Mouse (Mus musculus): ENCODE results near the gene Zbtb49.

Gene Zbtb49

DNA sequence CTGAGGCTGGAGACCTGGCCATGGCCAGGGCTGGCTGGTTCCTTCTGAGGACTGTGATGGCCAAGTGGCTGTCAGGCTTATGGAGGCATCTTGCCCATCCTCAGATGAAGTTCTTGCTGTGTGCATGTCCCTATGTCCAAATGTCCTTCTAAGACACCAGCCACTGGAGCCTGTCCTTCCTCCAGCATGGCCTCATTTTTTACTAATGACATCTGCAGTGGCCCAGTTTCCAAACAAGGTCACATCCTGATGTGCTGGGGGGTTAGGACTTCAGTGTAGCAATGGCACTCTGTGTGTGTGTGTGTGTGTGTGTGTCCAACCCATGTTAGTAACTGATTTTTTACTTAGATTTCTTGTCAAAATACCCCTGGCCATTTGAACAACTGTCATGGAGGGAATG, 24.3 kb downstream of the Zbtb49 start:
- no peak for DNase-seq (ENCODE audit: low spot score in 2 of 2)

DNA sequence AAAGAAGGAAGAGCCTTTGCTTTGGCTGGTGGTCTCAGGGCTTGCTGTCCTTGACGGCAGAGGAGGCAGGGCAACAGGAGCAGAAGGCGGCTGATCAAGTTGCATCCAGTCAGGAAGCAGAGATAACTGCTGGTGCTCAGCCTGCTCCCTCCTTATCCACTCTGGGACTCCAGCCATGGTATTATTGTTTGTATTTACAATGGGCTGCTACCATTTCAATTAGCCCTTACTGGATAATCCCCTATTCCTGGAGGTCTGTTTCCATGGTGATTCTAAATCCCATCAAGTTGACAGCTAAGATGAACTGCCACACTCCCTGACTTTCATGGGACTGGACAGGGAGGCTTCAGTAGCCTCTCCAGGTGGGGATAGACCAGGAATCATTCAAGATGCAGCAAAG, 25.3 kb downstream of the Zbtb49 start:
- no peak for DNase-seq (ENCODE audit: low spot score in 2 of 2)

DNA sequence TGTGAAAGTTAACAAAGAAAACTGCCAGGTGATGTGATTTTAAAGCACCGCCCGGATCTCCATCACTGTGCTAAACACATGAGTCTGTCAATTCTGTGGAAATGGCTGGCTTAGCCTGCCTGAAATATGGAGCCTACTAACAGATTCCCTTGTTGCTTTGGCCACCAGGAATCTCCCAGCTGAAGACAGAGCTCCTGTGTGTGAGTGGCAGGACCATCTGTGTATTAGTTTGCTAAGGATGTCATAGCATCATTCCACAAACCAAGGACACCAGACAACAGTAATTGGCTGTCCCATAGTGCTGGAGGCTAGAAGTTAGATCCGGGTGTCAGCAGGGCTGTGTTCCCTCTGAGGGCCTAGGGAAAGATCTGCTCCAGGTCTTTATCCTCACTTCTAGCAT, 29.4 kb downstream of the Zbtb49 start:
- no peak for DNase-seq (ENCODE audit: low spot score in 2 of 2)

DNA sequence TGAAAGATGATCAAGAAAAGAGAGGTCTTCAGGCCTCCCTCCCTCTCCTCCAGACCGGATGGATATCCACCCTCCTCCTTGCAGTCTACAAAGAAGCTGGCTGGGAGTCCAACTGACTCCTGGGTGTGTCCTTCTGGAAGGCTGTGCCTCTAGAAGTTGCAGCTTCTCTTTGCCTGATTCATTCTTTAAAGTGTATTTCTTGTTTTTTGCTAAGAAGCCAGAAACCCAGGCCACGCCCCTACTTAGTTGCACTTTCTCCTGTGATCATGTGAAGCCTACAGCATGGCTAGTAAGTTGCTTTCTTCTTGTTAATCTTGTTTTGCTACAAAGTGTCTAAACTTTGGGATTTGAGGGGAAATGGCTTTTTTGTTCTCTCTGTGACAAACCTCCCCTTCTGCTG, 33.3 kb downstream of the Zbtb49 start:
- no peak for DNase-seq (ENCODE audit: low spot score in 2 of 2)

DNA sequence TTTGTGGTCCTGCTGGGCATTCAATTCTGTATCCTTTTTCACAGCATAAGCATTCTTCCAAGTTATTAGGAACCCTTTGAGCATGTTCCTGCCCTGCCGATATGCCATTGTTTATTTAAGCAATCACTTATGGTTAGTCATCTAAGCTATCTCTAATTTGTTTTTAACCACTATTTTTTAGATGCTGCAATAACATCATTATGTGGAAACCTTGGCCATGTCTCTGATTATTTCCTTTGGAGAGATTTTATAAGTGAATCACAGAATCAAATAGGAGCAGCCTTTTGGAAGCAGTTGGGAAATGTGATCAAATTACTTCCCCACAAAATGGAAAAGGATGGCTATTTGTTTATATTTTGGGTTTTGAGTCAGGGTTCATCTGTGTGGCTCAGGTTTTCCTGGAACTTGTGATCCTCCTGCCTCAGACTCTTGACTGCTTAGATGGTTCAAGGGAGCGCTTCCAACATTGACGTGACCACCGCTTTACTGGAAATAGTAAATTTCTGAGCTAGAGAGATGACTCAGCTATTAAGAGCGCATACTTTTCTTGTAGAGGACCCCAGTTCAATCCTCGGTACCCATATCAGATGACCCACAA, 35.5 kb downstream of the Zbtb49 start:
- DNase-seq (ENCODE audit: low spot score in 2 of 2) = no peak

DNA sequence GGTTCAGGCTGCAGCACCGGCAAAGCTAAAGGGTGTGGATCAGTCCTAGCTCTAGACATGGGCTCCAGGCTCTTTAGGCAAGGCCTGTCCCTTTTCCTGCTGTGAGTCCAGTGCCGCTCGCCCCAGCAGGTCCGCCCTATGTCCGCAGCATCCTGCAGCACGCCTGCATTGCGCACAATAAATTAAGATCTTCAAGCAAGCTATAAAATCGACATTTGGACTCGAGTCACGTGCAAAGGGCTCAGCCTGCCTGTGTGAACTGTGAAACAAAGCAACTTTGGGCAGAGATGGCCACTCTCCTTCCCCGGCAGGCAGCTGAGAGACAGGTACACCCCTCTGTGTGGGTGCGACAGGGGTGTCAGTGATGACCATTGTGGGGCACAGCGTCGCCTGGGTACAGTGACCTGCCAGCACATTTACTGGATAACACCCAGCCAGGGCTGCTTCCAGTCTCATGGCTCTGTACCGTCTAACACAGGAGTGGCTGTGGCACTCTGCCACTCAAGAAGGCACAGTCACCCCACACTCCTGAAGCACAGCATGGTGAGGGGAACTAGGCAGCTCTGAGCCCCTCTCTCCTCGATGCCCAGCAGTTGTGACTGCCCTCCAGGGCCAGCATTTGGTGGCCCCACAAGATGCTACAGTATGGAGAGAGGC, 45.9 kb downstream of the Zbtb49 start:
- no peak for DNase-seq (ENCODE audit: low spot score in 2 of 2)

DNA sequence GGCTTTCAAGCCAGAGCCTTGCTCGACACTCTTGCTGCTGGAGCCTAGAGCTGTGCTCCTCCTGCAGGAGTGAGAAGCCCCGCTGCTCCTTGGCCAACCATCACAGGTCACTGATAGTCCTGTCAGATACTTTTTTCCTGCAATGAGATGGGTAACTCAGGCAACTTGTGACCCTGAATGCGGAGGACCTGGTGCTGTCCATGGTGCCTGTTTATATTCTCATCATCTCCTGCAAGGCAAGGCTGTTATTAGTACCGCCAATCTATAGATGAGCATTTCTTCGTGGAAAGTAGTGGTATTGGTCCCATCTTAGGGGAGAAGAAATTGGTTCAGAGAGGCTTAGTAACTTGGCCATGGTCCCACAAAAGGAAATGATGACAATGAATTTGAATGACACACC, 46.5 kb downstream of the Zbtb49 start:
- no peak for DNase-seq (ENCODE audit: low spot score in 2 of 2)

DNA sequence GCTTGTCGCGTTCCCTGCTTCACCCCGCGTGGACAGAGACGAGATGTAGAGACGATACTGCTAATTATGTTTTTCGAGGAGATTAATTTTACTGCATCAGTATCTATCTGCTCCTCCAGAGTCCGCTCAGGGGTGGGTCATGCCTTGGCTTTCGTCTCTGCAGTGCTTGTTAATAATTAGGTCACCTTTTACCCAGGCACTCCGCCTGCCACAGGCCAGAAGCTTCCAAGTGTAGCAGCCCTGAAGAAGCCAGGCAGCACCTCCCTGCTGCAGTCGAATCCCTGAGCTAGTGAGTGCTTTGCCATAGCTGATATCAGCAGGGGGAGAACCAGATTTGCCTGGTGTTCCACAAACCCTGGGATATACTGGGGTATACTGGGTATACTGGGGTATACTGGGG, 51.8 kb downstream of the Zbtb49 start:
- DNase-seq (ENCODE audit: low spot score in 2 of 2) = no peak

DNA sequence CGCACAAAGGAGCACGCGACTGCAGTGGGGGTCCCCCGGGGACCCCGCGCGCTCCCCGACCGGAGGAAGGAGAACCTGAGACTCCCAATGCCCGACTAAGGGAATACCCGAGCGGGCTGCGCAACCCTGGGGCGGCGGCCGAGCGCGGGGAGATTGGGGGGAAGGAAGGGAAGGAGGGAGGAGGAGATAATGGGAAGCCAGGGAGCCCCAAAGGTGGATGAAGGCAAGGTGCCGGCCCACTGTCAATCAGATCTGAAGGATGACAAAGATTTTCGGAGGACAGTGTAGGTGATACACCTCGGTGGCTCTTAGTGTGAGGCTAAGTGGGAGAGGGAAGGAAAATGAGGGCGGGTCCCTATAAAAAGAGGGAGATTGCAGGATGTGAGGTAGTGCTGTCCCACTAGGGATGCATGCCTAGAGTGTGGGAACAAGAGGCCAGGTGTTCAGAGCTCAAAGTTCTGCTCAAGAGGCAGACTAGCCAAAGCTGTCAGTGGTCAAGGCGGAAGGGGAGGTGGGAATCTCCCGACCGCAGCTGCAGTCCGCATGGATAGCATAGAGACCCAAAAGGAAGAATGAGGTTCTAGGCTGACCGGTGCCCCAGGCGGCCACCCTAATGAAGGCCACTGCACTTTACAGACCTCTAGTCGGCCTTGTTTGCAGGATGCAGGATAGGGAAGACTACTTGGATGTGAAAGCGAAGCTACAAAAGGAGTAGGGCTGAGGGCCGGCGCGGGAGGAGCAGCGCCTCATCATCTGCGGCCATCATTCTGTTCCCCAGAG, 60.4 kb downstream of the Zbtb49 start, which contains the start of gene Nsg1:
Gene Nsg1, minus strand, starts transcription at position 274 of the 780 bp plus-strand sequence.
- DNase-seq (ENCODE audit: low spot score in 2 of 2) = no peak

DNA sequence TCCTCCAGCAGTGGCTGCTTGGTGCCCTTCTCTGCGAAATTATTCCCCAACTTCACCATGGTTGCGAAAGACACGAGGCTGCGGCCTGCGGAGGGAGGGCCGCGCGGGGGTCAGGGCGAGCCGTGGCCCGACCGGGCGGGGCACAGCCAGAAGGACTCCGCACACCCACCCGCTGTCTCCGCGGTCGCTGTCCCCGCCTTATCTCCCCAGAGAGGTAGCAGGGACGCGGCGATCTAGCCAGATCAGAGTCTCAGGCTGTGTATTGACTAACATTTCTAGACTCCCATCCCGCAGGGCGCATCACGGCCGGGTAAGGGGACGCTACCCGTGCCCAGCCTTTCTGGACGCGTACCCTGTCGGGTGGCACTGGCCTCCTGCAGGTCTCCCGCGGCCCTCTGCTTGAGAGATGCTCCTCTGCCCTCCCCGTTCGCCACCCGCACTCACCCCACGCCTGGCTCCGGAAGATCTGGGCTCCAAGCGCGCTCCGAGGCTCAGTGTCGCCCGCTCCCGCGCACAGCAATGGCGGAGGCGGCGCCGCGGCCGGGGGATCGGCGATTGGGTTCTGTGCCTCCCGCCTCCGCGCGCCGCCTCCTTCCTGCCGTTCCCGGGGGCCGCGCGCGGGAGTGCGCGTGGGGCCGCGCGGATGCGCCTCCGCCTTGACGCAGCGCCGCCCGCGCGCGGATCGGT, 61.2 kb downstream of the Zbtb49 start:
- peak; percentile 65 to 72 for DNase-seq (ENCODE audit: low spot score in 2 of 2)

DNA sequence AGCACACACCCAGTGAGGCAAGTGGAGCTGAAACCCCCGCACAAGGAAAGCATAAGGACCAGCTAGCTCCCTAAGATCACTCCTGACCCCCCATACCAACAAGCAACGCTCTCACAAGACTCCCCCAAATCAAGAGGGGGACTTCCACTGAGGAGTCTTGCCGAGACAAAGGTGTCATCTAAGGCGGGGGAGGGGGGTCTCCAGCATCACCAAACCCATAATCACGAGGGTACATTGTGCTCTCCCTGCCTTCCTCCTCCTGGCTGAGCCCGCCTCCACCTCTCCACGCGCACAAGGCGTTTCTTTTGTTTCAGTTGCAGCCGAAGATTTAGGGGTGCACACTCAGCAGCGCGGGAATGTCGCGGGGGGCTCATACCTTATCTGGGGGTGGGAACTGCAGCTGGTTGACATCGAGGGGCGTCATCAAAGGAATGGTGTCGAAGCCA, 61.7 kb downstream of the Zbtb49 start:
- DNase-seq (ENCODE audit: low spot score in 2 of 2) = peak; percentile 57 to 71

DNA sequence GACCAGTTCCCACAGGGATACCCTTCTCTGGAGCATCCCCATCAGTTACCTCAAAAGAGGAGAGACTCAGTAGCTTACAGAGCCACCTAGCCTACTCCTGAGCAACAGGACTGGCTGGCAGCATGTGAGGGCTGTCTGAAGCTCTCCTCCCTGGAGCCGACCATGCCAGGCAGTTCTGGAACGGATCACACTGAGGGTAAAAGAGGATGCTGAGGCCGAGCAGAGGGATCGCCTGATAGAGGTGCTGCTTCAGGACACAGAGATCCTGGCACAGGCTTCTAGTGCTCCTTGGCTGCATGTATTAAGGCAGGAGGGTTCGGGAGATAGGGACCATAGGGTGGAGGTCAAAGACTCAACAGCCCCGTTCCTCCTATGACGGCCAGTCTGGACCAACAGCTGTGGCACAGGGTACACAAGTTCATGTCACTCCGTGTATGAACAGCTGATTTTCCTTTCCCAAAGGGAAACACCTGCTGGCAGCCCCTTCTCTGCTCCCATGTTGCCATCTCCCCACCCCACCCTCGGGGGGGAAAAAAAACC, 62.7 kb downstream of the Zbtb49 start:
- DNase-seq (ENCODE audit: low spot score in 2 of 2) = no peak

DNA sequence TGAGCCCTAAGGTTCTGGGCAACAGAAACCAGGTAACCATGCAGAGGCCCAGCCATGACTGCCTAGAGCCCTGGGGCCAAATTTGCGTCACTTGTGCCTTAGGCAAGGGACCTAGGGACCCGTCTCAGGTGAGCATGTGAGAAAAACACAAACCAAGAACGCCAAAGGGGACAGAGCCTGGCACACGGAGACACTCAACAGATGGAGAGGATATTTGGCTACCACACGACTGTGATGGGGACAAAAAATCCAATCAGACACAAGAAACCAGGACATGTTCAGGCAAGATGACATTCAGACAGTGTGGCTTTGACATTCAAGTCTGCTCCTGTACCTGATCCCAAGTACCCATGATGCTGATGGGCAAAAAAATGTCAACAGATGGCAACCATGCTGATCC, 66.6 kb downstream of the Zbtb49 start:
- no peak for DNase-seq (ENCODE audit: low spot score in 2 of 2)

DNA sequence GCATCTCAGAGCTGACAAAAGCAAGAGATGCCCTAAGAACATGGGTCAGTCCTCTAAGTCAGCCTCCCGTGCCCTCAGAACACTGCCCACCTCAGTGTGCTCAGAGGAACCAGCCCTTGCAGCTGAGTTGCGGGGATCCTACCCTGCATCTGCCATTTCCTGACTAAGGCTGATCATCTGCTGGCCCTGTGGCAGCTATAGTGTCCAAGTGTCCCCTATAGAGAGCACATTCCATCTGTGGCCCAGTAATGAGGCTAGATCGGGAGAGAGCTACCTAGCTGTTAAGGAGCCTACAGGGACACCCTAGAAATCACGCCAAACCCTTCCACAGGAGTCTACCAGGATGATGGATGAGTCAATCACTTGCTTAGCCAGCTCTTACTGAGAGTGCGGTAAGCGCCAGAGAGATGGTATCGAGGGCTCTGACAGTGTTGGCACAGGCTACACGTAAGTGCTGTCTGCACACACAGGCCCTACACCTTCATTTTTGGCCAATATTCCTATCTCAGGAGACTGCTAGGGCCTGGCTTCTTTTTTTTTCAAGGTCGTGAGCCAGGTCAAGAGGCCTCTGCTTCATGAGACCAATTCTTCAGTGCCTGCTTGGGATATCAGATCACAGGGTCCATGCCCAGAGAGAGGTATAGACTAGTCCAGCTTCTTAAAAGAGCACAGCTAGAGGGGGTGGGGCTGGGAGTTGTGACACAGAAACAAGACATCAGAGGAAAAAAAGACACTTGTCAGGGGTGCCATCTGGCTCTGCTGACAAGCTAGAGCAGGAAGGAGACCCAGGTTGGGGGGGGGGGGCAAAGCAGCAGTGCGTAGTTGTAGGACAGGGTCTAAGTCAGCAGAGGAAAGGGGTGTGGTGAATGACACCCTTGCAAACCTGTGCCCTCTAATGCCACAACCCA, 67.8 kb downstream of the Zbtb49 start:
- no peak for DNase-seq (ENCODE audit: low spot score in 2 of 2)

DNA sequence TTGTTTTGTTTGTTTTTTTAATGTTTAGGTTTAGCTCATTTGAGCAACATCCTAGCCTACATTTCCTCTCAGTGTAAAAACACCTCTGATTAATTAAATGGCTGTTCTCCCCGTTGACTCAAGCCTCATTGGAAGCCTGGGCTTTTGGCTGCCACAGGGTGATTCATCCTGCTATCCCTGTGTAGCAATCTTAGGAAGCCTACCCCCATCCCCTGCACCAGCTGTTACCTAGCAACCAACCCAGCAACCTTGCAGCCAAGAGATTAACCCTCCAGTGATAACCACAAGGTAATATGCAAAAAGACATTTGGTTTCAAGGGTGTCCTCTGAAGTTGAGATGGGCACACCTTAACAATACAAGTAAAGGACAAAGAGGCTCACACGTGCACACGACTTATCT, 69.0 kb downstream of the Zbtb49 start:
- peak in 1 of 2 experiments; percentile 70 for DNase-seq (ENCODE audit: low spot score in 2 of 2)

DNA sequence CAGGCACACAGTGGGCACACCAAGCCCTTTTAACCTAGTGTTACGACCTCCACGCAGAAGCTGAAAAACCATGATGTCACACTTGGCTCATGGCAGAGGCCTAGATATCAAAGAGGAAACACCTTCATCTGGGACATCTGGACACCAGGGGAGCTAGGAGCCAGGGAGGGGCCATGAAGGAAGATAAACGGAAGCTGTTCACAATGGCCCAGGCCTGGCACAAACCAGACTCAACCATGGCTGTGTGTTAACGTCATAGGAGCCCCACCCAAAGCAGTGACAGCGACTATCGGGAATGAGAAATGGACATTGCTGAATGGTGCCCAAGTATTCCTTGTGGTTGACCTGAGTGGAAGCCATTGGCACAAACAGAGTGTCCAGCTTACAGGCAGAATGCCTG, 73.7 kb downstream of the Zbtb49 start:
- DNase-seq (ENCODE audit: low spot score in 2 of 2) = no peak

DNA sequence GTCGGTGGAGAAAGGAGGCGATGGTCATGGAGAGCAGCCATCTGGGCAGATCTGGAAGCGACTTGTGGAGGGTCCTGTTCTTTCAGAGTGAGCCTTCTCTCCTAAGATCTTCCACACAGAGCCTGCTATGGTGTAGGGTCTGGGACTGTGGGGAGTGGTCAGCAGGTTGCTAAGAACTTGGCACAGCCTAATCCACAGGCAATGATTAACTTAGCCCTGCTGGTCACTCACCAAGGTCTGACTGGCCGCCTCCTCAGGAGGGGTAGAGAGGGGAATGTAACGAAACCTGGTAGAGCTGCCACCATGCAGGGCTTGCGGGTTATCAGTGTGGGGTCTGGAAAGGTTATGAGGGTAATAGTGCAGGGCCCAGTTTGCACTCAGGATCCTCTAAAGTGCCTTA, 79.4 kb downstream of the Zbtb49 start:
- DNase-seq (ENCODE audit: low spot score in 2 of 2) = no peak

Data from right cerebral cortex, postnatal 36 days (tissue).